Mouse (Mus musculus): Measurements from ENCODE around the gene Camta1. TPM values are rescaled to one million over a fixed set of nuclear protein-coding genes. Genes with fewer than 3 reads are reported as not detected.

Camta1 gene
- total RNA-seq, 1 experiment from 2014 or later = 34.9 TPM

- ATAC-seq (replicated peaks; ENCODE audit: low read depth, poor library complexity, severe bottlenecking) = peak; percentile 73
Measured at GRCm38 (mm10) chr4:151152010-151152409, 709.7 kb downstream of the Camta1 start.

- ATAC-seq (replicated peaks; ENCODE audit: low read depth, poor library complexity, severe bottlenecking) = no peak
Measured at GRCm38 (mm10) chr4:151150842-151151241, 710.8 kb downstream of the Camta1 start.

GRCm38 (mm10) chr4:151150115-151150514 lies 711.6 kb downstream of the Camta1 start:
- ATAC-seq (replicated peaks; ENCODE audit: low read depth, poor library complexity, severe bottlenecking) = no peak

GRCm38 (mm10) chr4:151147541-151147940 lies 714.1 kb downstream of the Camta1 start:
- ATAC-seq (replicated peaks; ENCODE audit: low read depth, poor library complexity, severe bottlenecking) = no peak

- ATAC-seq (replicated peaks; ENCODE audit: low read depth, poor library complexity, severe bottlenecking) = no peak
Measured at GRCm38 (mm10) chr4:151144121-151144520, 717.6 kb downstream of the Camta1 start.

- ATAC-seq (replicated peaks; ENCODE audit: low read depth, poor library complexity, severe bottlenecking) = peak; percentile 83
Measured at GRCm38 (mm10) chr4:151141196-151141880, 720.3 kb downstream of the Camta1 start.

GRCm38 (mm10) chr4:151140368-151140982 lies 721.2 kb downstream of the Camta1 start:
- ATAC-seq (replicated peaks; ENCODE audit: low read depth, poor library complexity, severe bottlenecking) = no peak

- ATAC-seq (replicated peaks; ENCODE audit: low read depth, poor library complexity, severe bottlenecking) = peak; percentile 71
Measured at GRCm38 (mm10) chr4:151139053-151139840, 722.4 kb downstream of the Camta1 start.

- no peak for ATAC-seq (replicated peaks; ENCODE audit: low read depth, poor library complexity, severe bottlenecking)
Measured at GRCm38 (mm10) chr4:151138586-151138985, 723.1 kb downstream of the Camta1 start.

GRCm38 (mm10) chr4:151138135-151138534 lies 723.5 kb downstream of the Camta1 start:
- no peak for ATAC-seq (replicated peaks; ENCODE audit: low read depth, poor library complexity, severe bottlenecking)

- ATAC-seq (replicated peaks; ENCODE audit: low read depth, poor library complexity, severe bottlenecking) = no peak
Measured at GRCm38 (mm10) chr4:151137701-151138100, 724.0 kb downstream of the Camta1 start.

- no peak for ATAC-seq (replicated peaks; ENCODE audit: low read depth, poor library complexity, severe bottlenecking)
Measured at GRCm38 (mm10) chr4:151135491-151135890, 726.2 kb downstream of the Camta1 start.

- no peak for ATAC-seq (replicated peaks; ENCODE audit: low read depth, poor library complexity, severe bottlenecking)
Measured at GRCm38 (mm10) chr4:151133760-151134159, 727.9 kb downstream of the Camta1 start.

- no peak for ATAC-seq (replicated peaks; ENCODE audit: low read depth, poor library complexity, severe bottlenecking)
Measured at GRCm38 (mm10) chr4:151132493-151132892, 729.2 kb downstream of the Camta1 start.

- no peak for ATAC-seq (replicated peaks; ENCODE audit: low read depth, poor library complexity, severe bottlenecking)
Measured at GRCm38 (mm10) chr4:151130756-151131490, 730.8 kb downstream of the Camta1 start.

GRCm38 (mm10) chr4:151129725-151130557 lies 731.7 kb downstream of the Camta1 start:
- no peak for ATAC-seq (replicated peaks; ENCODE audit: low read depth, poor library complexity, severe bottlenecking)

GRCm38 (mm10) chr4:151128641-151129541 lies 732.8 kb downstream of the Camta1 start:
- 0 out of 2 replicates have a peak, but pooled peaks have one; percentile 20 for ATAC-seq (replicated peaks; ENCODE audit: low read depth, poor library complexity, severe bottlenecking)

Data from common myeloid progenitor, adult 5-6 weeks (primary cell).